ENCODE assay signal across 9 mouse cellular contexts in the genomic region with DNA sequence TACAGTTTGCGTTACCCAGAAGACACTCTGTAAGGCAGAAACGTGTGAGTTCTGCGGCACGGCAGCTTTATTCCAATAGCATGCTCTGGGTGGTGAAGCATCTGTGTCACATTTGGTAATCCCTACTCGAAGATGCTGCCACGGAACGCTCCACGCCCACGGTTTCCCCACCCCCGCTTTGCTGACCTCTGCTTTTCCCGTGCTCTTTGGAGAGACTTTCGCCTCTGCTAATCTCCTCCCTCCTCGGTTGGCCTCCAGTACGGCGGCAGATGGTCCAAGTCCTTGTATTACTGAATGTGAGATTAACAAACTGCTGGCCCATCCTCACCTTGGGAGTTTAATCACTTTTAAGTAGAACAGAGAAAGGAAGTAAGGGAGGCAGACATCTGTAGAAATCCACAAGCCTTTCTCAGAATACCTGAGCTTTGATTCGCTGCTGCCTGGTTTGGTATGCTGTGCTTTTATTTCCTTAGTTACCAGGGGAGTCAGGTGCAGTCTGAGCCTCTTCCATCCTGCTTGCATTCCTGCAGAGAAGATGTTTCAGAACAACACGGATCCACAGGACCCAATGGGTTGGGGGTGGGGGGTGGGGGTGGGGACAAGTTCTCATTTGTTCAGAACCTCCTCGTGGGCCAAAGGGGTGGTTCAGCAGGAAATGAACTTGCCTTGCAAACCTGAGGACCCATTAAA.
DNase-seq lines count a peak whose midpoint lies in the region; ATAC-seq and TF ChIP-seq lines count a peak whose summit lies in the region.
"Had no signal": no experiment of that assay in that cellular context is flagged by ENCODE, and none has a peak within 500 bp of the region (broad histone marks: within the 10 kb centered on the region; RNA-seq: fewer than 3 reads in every experiment).

No protein-coding gene starts in this region.

- peak overlapping the region; percentile 5; the same call in 1 of the 2 replicates for H3K4me2 ChIP-seq in limb, embryonic 13.5 days (replicated peaks)

- peak; percentile 8 for DNase-seq in kidney, adult 2 months
- no peak for DNase-seq in kidney, adult 9 months
- peak; percentile 36 for DNase-seq in cerebellum, adult 8-10 months
- peak; percentile 26 for DNase-seq in gastrocnemius, postnatal 10 days
- no peak for DNase-seq in right cerebral cortex, postnatal 4 days
- no peak for DNase-seq in layer of hippocampus, adult 9-10 months (ENCODE audit: low spot score)
- DNase-seq in adrenal gland, adult 8-10 months = no peak

- H3K4me3 ChIP-seq in kidney, adult 2 months (ENCODE audit: insufficient read depth, low read depth, low read length) = no peak overlapping the region
- H3K4me3 ChIP-seq in limb, embryonic 13.5 days = no peak overlapping the region
- H3K4me3 ChIP-seq: erythroblast, embryonic 14.5 days had no signal

- no peak for TF ChIP-seq POLR2A in kidney, adult 2 months (IDR thresholded peaks at IDR 0.05; ENCODE audit: low read depth, low read length)

- H3K27ac ChIP-seq in kidney, adult 2 months (ENCODE audit: insufficient read depth, low read depth, low read length) = no peak overlapping the region
- H3K27ac ChIP-seq in limb, embryonic 13.5 days = no peak overlapping the region

- WGBS in kidney, adult 2 months = 25% methylated on average over 18 of the region's 18 CpGs
- 25% methylated on average over 18 of the region's 18 CpGs for WGBS in limb, embryonic 13.5 days

- no peak for TF ChIP-seq CTCF in kidney, adult 2 months (conservative IDR thresholded peaks at IDR 0.05; ENCODE audit: insufficient read depth, insufficient read length, low read depth, low read length)

- H3K27me3 ChIP-seq in kidney, adult 2 months (replicated peaks; ENCODE audit: control insufficient read depth, insufficient read depth, low read length) = no peaks in the 10 kb centered on the region
- H3K27me3 ChIP-seq in limb, embryonic 13.5 days = no peaks in the 10 kb centered on the region

- no peaks in the 10 kb centered on the region for H3K4me1 ChIP-seq in kidney, adult 2 months (ENCODE audit: control insufficient read depth, insufficient read depth, low read length)
- H3K4me1 ChIP-seq in limb, embryonic 13.5 days = peaks cover 45% of the 10 kb centered on the region

- no peak overlapping the region for H3K9ac ChIP-seq in limb, embryonic 13.5 days

- no peaks in the 10 kb centered on the region for H3K9me3 ChIP-seq in limb, embryonic 13.5 days

- ATAC-seq in limb, embryonic 13.5 days (ENCODE audit: low FRiP score, low read depth) = no peak

- no peaks in the 10 kb centered on the region for H3K36me3 ChIP-seq in kidney, adult 2 months (ENCODE audit: control insufficient read depth, insufficient read depth, low read length)
- H3K36me3 ChIP-seq in limb, embryonic 13.5 days = no peaks in the 10 kb centered on the region

Comparison
In these comparisons a context has a peak if more than half of its experiments do, and no peak if none do; other contexts are left out.
1. DNase-seq: peak in kidney, adult 2 months (single experiment), cerebellum, adult 8-10 months (single experiment) and gastrocnemius, postnatal 10 days (single experiment); none in kidney, adult 9 months (single experiment), right cerebral cortex, postnatal 4 days (single experiment), layer of hippocampus, adult 9-10 months (single experiment) and adrenal gland, adult 8-10 months (single experiment).